Mouse (Mus musculus): ENCODE results near the gene Sh3rf1.

DNA sequence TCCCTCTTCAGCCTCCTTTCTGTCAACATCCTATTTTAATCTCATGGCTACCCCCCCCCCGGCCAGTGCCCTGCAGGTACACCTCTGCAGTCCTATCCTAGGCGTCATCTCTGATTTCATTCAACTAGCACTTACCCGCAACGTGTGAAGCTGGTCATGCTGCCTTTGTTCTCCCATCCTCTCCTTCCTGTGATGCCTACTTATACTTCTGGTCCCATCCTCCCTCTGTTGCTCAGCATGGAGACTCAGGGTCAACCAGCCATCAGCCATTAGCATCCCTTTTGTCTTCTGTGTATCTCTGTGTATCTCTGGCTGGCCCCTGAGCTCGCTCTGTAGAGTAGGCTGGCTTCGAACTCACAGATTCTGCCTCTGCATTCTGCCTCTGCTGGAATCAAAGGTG lies 47.3 kb downstream of the Sh3rf1 start:
- TF ChIP-seq MYOG (IDR thresholded peaks at IDR 0.05; ENCODE audit: control insufficient read depth, extremely low read depth, insufficient read length) = no peak
- no peak for TF ChIP-seq CTCF (IDR thresholded peaks at IDR 0.05; ENCODE audit: control insufficient read depth, insufficient read depth, insufficient read length)
- no peak for TF ChIP-seq MAX (IDR thresholded peaks at IDR 0.05)
- no peak for TF ChIP-seq MYOD1 (IDR thresholded peaks at IDR 0.05; ENCODE audit: control insufficient read depth, insufficient read length, low read depth)
- TF ChIP-seq CEBPB (IDR thresholded peaks at IDR 0.05; ENCODE audit: low read depth) = no peak
- TF ChIP-seq USF1 (IDR thresholded peaks at IDR 0.05; ENCODE audit: low read depth) = no peak

Measured in C2C12 (cell line).